Mouse (Mus musculus) lung, postnatal 36 days (tissue): ENCODE results near the gene Hmcn2.

Experiments used
- DNase-seq: peaks from one replicate; pipeline ENCODE4 v3.0.0; 2022; ENCODE audit warnings: mixed read lengths

Gene Hmcn2

GRCm38 (mm10) chr2:31420914-31421313 is 106.7 kb downstream of the Hmcn2 start:
- DNase-seq, result no peak

- DNase-seq, result no peak
These were observed 108.4 kb downstream of the Hmcn2 start for GRCm38 (mm10) chr2:31422576-31422975.

- peak; percentile 8 for DNase-seq
These were observed 117.3 kb downstream of the Hmcn2 start for GRCm38 (mm10) chr2:31431477-31431876.

GRCm38 (mm10) chr2:31434746-31435145 is 120.5 kb downstream of the Hmcn2 start:
- peak; percentile 30 for DNase-seq

GRCm38 (mm10) chr2:31435567-31435966 is 121.4 kb downstream of the Hmcn2 start:
- DNase-seq, result peak; percentile 78

- no peak for DNase-seq
These were observed 123.4 kb downstream of the Hmcn2 start for GRCm38 (mm10) chr2:31437480-31438245.

- no peak for DNase-seq
These were observed 125.4 kb downstream of the Hmcn2 start for GRCm38 (mm10) chr2:31439576-31439975.

GRCm38 (mm10) chr2:31442480-31443160 is 128.4 kb downstream of the Hmcn2 start:
- DNase-seq, result no peak

- peak; percentile 18 for DNase-seq
These were observed 131.8 kb downstream of the Hmcn2 start for GRCm38 (mm10) chr2:31446036-31446435.

GRCm38 (mm10) chr2:31446456-31446855 is 132.2 kb downstream of the Hmcn2 start:
- no peak for DNase-seq

- DNase-seq, result no peak
These were observed 133.3 kb downstream of the Hmcn2 start for GRCm38 (mm10) chr2:31447536-31447935.

- no peak for DNase-seq
These were observed 134.7 kb downstream of the Hmcn2 start for GRCm38 (mm10) chr2:31448756-31449440.

- DNase-seq, result peak; percentile 50
These were observed 135.2 kb downstream of the Hmcn2 start for GRCm38 (mm10) chr2:31449441-31449815.

GRCm38 (mm10) chr2:31449902-31450301 is 135.7 kb downstream of the Hmcn2 start:
- DNase-seq, result no peak

- DNase-seq, result no peak
These were observed 136.4 kb downstream of the Hmcn2 start for GRCm38 (mm10) chr2:31450661-31451060.

GRCm38 (mm10) chr2:31451530-31451929 is 137.3 kb downstream of the Hmcn2 start:
- no peak for DNase-seq

- DNase-seq, result no peak
These were observed 138.8 kb downstream of the Hmcn2 start for GRCm38 (mm10) chr2:31453011-31453410.

- DNase-seq, result peak; percentile 82
These were observed 139.5 kb downstream of the Hmcn2 start for GRCm38 (mm10) chr2:31453559-31454177.

GRCm38 (mm10) chr2:31454280-31454679 is 140.1 kb downstream of the Hmcn2 start:
- DNase-seq, result peak; percentile 67

- peak; percentile 11 for DNase-seq
These were observed 141.2 kb downstream of the Hmcn2 start for GRCm38 (mm10) chr2:31455418-31455817.

GRCm38 (mm10) chr2:31458460-31458859 is 144.2 kb downstream of the Hmcn2 start:
- DNase-seq, result no peak

GRCm38 (mm10) chr2:31458989-31459936 is 145.0 kb downstream of the Hmcn2 start:
- DNase-seq, result no peak
